Mouse (Mus musculus) embryonic facial prominence, embryonic 12.5 days (tissue): ENCODE measurements around the gene Klhl29. TPM values are rescaled to one million over a fixed set of nuclear protein-coding genes. Genes with fewer than 3 reads are reported as not detected.

Source experiments
- ATAC-seq: fragments of 200-750 bp; cut with Nextera tagmentation; 2 replicates; pipeline ENCODE4 v1.8.0; 2017; ENCODE audit not compliant: insufficient number of reproducible peaks, insufficient read depth, low FRiP score, low TSS enrichment
- H3K27ac ChIP-seq: fragments of 300-500 bp; sonication (generic); 2 replicates; pipeline ENCODE4 v1.5.1; 2016; ENCODE audit warnings: mild to moderate bottlenecking
- H3K27me3 ChIP-seq: fragments of 300-500 bp; sonication (generic); 2 replicates; pipeline ENCODE4 v1.6.1; 2016; ENCODE audit warnings: mild to moderate bottlenecking, moderate library complexity
- H3K36me3 ChIP-seq: fragments of 300-500 bp; sonication (generic); 2 replicates; pipeline ENCODE4 v1.6.1; 2016; ENCODE audit warnings: mild to moderate bottlenecking
- H3K4me1 ChIP-seq: fragments of 300-500 bp; sonication (generic); 2 replicates; pipeline ENCODE4 v1.6.1; 2016
- H3K4me2 ChIP-seq: fragments of 300-500 bp; sonication (generic); replicated peaks from 2 replicates; pipeline ENCODE4 v1.6.1; 2016; ENCODE audit warnings: mild to moderate bottlenecking, moderate library complexity
- H3K4me3 ChIP-seq: fragments of 300-500 bp; sonication (generic); 2 replicates; pipeline ENCODE4 v1.5.1; 2016; ENCODE audit warnings: mild to moderate bottlenecking
- H3K9ac ChIP-seq: fragments of 300-500 bp; sonication (generic); 2 replicates; pipeline ENCODE4 v1.6.1; 2016; ENCODE audit warnings: mild to moderate bottlenecking, moderate library complexity
- H3K9me3 ChIP-seq: fragments of 300-500 bp; sonication (generic); 2 replicates; pipeline ENCODE4 v1.6.1; 2016; ENCODE audit warnings: mild to moderate bottlenecking, moderate library complexity
- WGBS: fragments of 180-500 bp; shearing (Covaris S2); methylation state at CpG from one replicate; pipeline ENCODE4 v1.1.7; 2016; 5-methylcytosine and 5-hydroxymethylcytosine counted together
- polyA plus RNA-seq: library from polyadenylated mRNA; unstranded; fragments of >200 nt; fragmentation: Nextera tagmentation; extraction: Ambion mirVana; gene quantifications from 2 replicates; pipeline ENCODE4 v1.2.1, GENCODE M21; 2016

The Klhl29 gene
- polyA plus RNA-seq, 1 experiment from 2014 or later, result 2.6 TPM

DNA sequence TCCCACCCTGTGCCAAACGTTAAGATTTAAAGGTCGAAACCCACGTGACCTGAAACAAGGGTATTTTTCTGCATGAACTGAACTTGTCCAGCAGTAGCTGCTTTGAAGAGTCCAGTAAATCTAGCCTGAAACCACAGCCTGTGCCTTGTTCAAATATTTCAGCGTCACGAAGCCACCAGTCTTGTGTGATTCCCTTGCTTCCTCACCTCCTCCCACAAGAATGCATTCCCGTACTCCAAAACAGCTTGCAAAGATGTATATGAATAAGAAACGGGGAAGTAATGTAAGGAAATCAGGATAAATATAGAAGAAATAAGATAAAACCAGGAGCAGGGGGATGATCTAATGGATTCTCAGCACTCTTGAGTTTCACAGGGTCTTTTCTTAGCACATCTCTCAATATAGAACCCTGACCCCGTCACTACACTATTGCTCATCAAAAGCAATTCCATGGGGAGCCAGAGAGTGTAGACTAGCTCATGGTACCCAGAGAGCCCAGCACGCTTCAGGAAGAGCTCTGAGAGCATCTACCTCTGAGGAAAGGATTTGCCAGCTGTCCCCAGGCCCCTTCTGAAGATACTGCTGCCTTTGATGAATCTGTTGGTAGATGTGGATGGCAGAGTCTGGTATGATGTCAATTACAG is 52.9 kb downstream of the Klhl29 start:
- Histone ChIP-seq H3K36me3 (no peaks in the 10 kb centered on the region), H3K4me3 (no peak overlapping the region), H3K4me1 (peaks cover 15% of the 10 kb centered on the region), H3K27ac (no peak overlapping the region), H3K9ac (no peak overlapping the region), H3K4me2 (no peak overlapping the region), H3K9me3 (no peaks in the 10 kb centered on the region), H3K27me3 (no peaks in the 10 kb centered on the region)
- no peak for ATAC-seq
- 86% methylated on average over 9 of the region's 9 CpGs for WGBS

DNA sequence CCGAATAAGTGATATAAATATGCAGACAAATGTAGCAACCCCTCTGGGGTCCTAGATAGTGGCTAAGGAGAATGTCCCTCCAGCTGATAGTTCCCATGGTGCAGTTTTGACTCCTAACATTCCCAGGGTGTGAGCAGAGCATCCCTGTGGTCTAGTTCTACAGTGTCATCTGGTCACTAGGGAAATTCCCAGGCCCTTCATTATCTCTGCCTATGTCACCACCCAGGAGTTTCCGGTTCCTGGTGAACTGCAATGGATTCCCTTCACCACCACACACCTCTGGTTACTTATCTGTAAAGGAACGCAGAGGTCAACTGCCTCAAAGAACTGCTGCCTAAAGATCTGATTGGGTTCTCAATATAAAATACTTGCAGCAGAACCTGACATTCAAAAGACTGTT is 54.5 kb downstream of the Klhl29 start:
- WGBS, result 92% methylated on average over 3 of the region's 3 CpGs
- Histone ChIP-seq H3K9ac (no peak overlapping the region), H3K27ac (no peak overlapping the region), H3K9me3 (no peaks in the 10 kb centered on the region), H3K4me2 (no peak overlapping the region), H3K4me1 (peaks cover 19% of the 10 kb centered on the region), H3K27me3 (no peaks in the 10 kb centered on the region), H3K4me3 (no peak overlapping the region), H3K36me3 (no peaks in the 10 kb centered on the region)
- ATAC-seq, result no peak

GRCm38 (mm10) chr12:5319359-5319973 is 56.0 kb downstream of the Klhl29 start:
- H3K36me3 ChIP-seq, result no peaks in the 10 kb centered on the region
- no peak overlapping the region for H3K9ac ChIP-seq
- no peak overlapping the region for H3K4me3 ChIP-seq
- no peaks in the 10 kb centered on the region for H3K9me3 ChIP-seq
- H3K27me3 ChIP-seq, result no peaks in the 10 kb centered on the region
- no peak overlapping the region; the same call in 1 of the 2 replicates for H3K4me2 ChIP-seq
- ATAC-seq, result peak; percentile 74
- H3K4me1 ChIP-seq, result peaks cover 19% of the 10 kb centered on the region
- 6% methylated on average over 12 of the region's 12 CpGs for WGBS
- H3K27ac ChIP-seq, result 0 out of 2 replicates have a peak overlapping the region, but pooled peaks have one; percentile 55

GRCm38 (mm10) chr12:5316029-5316567 is 59.4 kb downstream of the Klhl29 start:
- H3K36me3 ChIP-seq, result no peaks in the 10 kb centered on the region
- WGBS, result 83% methylated on average over 9 of the region's 9 CpGs
- peaks cover 19% of the 10 kb centered on the region for H3K4me1 ChIP-seq
- H3K27ac ChIP-seq, result no peak overlapping the region
- H3K9me3 ChIP-seq, result no peaks in the 10 kb centered on the region
- no peak overlapping the region for H3K4me3 ChIP-seq
- H3K9ac ChIP-seq, result no peak overlapping the region
- H3K27me3 ChIP-seq, result no peaks in the 10 kb centered on the region
- no peak for ATAC-seq
- H3K4me2 ChIP-seq, result no peak overlapping the region

- H3K27ac ChIP-seq, result no peak overlapping the region
- no peak overlapping the region for H3K9ac ChIP-seq
- H3K27me3 ChIP-seq, result no peaks in the 10 kb centered on the region
- no peaks in the 10 kb centered on the region for H3K9me3 ChIP-seq
- no peaks in the 10 kb centered on the region for H3K4me1 ChIP-seq
- WGBS, result 92% methylated on average over 2 of the region's 2 CpGs
- no peaks in the 10 kb centered on the region for H3K36me3 ChIP-seq
- no peak overlapping the region for H3K4me2 ChIP-seq
- H3K4me3 ChIP-seq, result no peak overlapping the region
- ATAC-seq, result no peak
Measured at GRCm38 (mm10) chr12:5307923-5308322, 67.6 kb downstream of the Klhl29 start.

DNA sequence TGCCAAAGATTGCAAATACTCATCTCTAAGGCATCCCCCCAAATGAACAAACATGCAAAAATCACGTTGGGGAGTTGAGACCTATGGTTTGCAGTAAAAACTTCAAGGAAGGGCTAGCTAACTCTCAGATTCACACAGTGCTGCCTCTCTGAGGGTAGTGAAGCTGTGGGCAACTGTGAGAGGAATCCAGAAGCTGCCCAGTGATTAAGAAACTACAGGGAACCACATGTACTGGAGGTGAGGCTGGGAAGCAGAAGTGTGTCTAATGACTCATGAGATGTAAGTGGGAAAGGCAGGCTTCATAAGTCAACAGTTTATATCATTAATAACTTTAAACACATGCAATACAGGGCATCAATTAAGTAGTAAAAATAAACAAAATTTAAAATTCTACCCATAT is 70.0 kb downstream of the Klhl29 start:
- no peaks in the 10 kb centered on the region for H3K4me1 ChIP-seq
- ATAC-seq, result no peak
- H3K27me3 ChIP-seq, result no peaks in the 10 kb centered on the region
- no peak overlapping the region for H3K4me2 ChIP-seq
- no peak overlapping the region for H3K4me3 ChIP-seq
- H3K9ac ChIP-seq, result no peak overlapping the region
- H3K27ac ChIP-seq, result no peak overlapping the region
- H3K36me3 ChIP-seq, result no peaks in the 10 kb centered on the region
- WGBS, result 53% methylated on average over 1 of the region's 1 CpGs
- no peaks in the 10 kb centered on the region for H3K9me3 ChIP-seq

GRCm38 (mm10) chr12:5303912-5304311 is 71.6 kb downstream of the Klhl29 start:
- no peak overlapping the region for H3K27ac ChIP-seq
- no peak overlapping the region for H3K4me3 ChIP-seq
- no peaks in the 10 kb centered on the region for H3K4me1 ChIP-seq
- 78% methylated on average over 5 of the region's 5 CpGs for WGBS
- H3K36me3 ChIP-seq, result no peaks in the 10 kb centered on the region
- H3K9ac ChIP-seq, result no peak overlapping the region
- H3K27me3 ChIP-seq, result no peaks in the 10 kb centered on the region
- ATAC-seq, result no peak
- no peaks in the 10 kb centered on the region for H3K9me3 ChIP-seq
- H3K4me2 ChIP-seq, result no peak overlapping the region

GRCm38 (mm10) chr12:5303100-5303499 is 72.4 kb downstream of the Klhl29 start:
- H3K27me3 ChIP-seq, result no peaks in the 10 kb centered on the region
- no peak overlapping the region for H3K4me2 ChIP-seq
- no peak overlapping the region for H3K4me3 ChIP-seq
- H3K9ac ChIP-seq, result no peak overlapping the region
- WGBS, result 87% methylated on average over 4 of the region's 4 CpGs
- no peaks in the 10 kb centered on the region for H3K9me3 ChIP-seq
- H3K36me3 ChIP-seq, result no peaks in the 10 kb centered on the region
- no peak overlapping the region for H3K27ac ChIP-seq
- no peak for ATAC-seq
- no peaks in the 10 kb centered on the region for H3K4me1 ChIP-seq

- Histone ChIP-seq H3K9ac (no peak overlapping the region), H3K4me3 (no peak overlapping the region), H3K9me3 (no peaks in the 10 kb centered on the region), H3K4me2 (no peak overlapping the region), H3K4me1 (no peaks in the 10 kb centered on the region), H3K27me3 (no peaks in the 10 kb centered on the region), H3K27ac (no peak overlapping the region), H3K36me3 (no peaks in the 10 kb centered on the region)
- ATAC-seq, result no peak
- 79% methylated on average over 5 of the region's 5 CpGs for WGBS
Measured at GRCm38 (mm10) chr12:5301841-5302240, 73.6 kb downstream of the Klhl29 start.

DNA sequence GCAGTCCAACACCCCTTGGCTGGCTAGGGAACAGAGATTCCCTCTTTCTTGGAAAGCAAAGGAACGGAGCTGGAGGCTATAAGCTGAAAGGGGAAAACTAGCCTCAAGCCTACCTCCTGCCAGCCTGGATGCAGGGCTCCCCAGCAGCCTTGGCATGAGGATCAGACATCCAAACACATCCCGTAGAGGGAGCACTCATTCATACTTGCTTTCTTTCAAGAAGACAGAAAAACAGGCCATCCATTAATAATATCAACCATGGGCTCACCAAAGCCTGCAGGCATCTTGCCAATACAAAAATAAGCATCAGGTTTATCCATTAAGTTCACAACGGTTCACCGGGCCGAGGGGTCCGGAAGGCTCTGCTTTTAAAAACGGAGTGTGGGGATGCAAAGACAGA is 79.1 kb downstream of the Klhl29 start:
- H3K27ac ChIP-seq, result no peak overlapping the region

GRCm38 (mm10) chr12:5292316-5292715 is 83.2 kb downstream of the Klhl29 start:
- Histone ChIP-seq H3K9me3 (no peaks in the 10 kb centered on the region), H3K9ac (no peak overlapping the region), H3K36me3 (no peaks in the 10 kb centered on the region), H3K27me3 (no peaks in the 10 kb centered on the region), H3K4me2 (no peak overlapping the region), H3K4me3 (no peak overlapping the region), H3K27ac (no peak overlapping the region), H3K4me1 (no peaks in the 10 kb centered on the region)
- WGBS, result 90% methylated on average over 7 of the region's 7 CpGs
- no peak for ATAC-seq

More for the DNA sequence above, 79.1 kb downstream of the Klhl29 start:
- Histone ChIP-seq H3K9me3 (no peaks in the 10 kb centered on the region), H3K36me3 (no peaks in the 10 kb centered on the region), H3K9ac (no peak overlapping the region), H3K4me3 (no peak overlapping the region), H3K27me3 (no peaks in the 10 kb centered on the region), H3K4me2 (no peak overlapping the region), H3K4me1 (no peaks in the 10 kb centered on the region)
- no peak for ATAC-seq
- 74% methylated on average over 7 of the region's 7 CpGs for WGBS

DNA sequence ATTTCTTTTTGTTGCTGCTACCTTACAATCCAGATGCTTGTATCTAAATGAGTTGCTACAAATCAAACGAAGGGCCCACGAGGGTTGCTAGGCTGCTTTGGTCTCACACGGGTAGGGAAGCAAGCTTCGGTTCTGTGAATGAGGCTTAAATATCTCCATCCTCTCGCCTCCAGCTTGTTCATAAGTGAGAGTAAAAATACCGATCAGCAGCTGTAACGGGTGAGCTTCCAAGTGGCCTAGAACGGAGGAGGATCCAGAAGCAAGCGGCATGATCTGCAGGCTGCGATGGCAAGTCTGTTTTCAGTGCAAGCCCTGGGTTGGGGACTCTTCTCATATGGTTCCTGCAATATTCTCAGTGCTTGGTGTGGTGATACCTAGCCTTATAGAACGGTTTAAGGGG is 89.9 kb downstream of the Klhl29 start:
- Histone ChIP-seq H3K27ac (no peak overlapping the region), H3K27me3 (no peaks in the 10 kb centered on the region), H3K4me3 (no peak overlapping the region), H3K9ac (no peak overlapping the region), H3K4me2 (no peak overlapping the region), H3K9me3 (no peaks in the 10 kb centered on the region), H3K36me3 (no peaks in the 10 kb centered on the region), H3K4me1 (peaks cover 6% of the 10 kb centered on the region)
- ATAC-seq, result no peak
- WGBS, result 89% methylated on average over 11 of the region's 11 CpGs
